ENCODE assay signal across 28 mouse cellular contexts in the genomic region with DNA sequence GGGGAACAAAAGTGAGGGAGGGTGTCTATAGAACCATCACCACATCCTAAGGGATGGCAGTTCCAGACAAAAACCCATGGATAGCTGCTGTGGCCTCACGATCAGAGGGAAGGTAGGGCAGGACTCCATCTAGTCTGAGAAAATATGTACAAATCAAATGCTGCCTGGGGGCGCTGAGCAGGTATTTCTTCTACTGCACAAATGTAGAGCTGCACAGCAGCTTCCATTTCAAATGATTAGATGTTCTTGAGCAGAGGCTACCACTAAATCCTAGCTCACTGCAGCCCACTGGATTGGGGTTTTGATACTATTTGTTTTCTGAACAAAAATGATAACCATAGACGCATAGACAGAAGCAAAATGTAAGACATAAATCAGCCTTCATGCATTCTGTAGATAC.
"Had no signal": no experiment of that assay in that cellular context is flagged by ENCODE, and none has a peak within 500 bp of the region (broad histone marks: within the 10 kb centered on the region; RNA-seq: fewer than 3 reads in every experiment).

No protein-coding gene starts in this region.

- DNase-seq: cerebellum, adult 18-20 months; cerebellum, adult 2 months; cerebellum, adult 8-10 months; cerebellum, adult 9-10 months; cerebellum, adult 9-11 months; cerebellum, postnatal 10 days; cerebellum, postnatal 14 days; cerebellum, postnatal 25 days; cerebellum, postnatal 36 days; embryo, embryonic 11 days; forebrain, postnatal 0 days; gastrocnemius, adult 2 months; gastrocnemius, postnatal 10 days; gastrocnemius, postnatal 14 days; gastrocnemius, postnatal 25 days; gastrocnemius, postnatal 36 days; heart, adult 18-20 months had no signal

- ATAC-seq: forebrain, embryonic 13.5 days; forebrain, embryonic 14.5 days; forebrain, embryonic 15.5 days; forebrain, embryonic 16.5 days; forebrain, postnatal 0 days had no signal

- H3K36me3 ChIP-seq: embryonic facial prominence, embryonic 10.5 days; embryonic facial prominence, embryonic 12.5 days; embryonic facial prominence, embryonic 13.5 days; embryonic facial prominence, embryonic 15.5 days; forebrain, embryonic 10.5 days; forebrain, embryonic 12.5 days; forebrain, embryonic 15.5 days had no signal

- H3K4me2 ChIP-seq: embryonic facial prominence, embryonic 12.5 days; embryonic facial prominence, embryonic 13.5 days; embryonic facial prominence, embryonic 15.5 days; forebrain, embryonic 12.5 days; forebrain, embryonic 13.5 days; forebrain, embryonic 15.5 days had no signal

- H3K27ac ChIP-seq: embryonic facial prominence, embryonic 10.5 days; embryonic facial prominence, embryonic 12.5 days; embryonic facial prominence, embryonic 13.5 days; embryonic facial prominence, embryonic 15.5 days; forebrain, embryonic 10.5 days; forebrain, embryonic 12.5 days; forebrain, embryonic 13.5 days; forebrain, embryonic 15.5 days; gastrocnemius, adult 2 months had no signal

- H3K9me3 ChIP-seq: embryonic facial prominence, embryonic 10.5 days; embryonic facial prominence, embryonic 12.5 days; embryonic facial prominence, embryonic 13.5 days; embryonic facial prominence, embryonic 15.5 days; forebrain, embryonic 10.5 days; forebrain, embryonic 12.5 days; forebrain, embryonic 13.5 days; forebrain, embryonic 15.5 days had no signal

- H3K4me3 ChIP-seq: embryonic facial prominence, embryonic 10.5 days; embryonic facial prominence, embryonic 12.5 days; embryonic facial prominence, embryonic 13.5 days; embryonic facial prominence, embryonic 15.5 days; erythroblast, embryonic 14.5 days; forebrain, embryonic 10.5 days; forebrain, embryonic 12.5 days; forebrain, embryonic 13.5 days; forebrain, embryonic 15.5 days; gastrocnemius, adult 2 months had no signal

- H3K4me1 ChIP-seq: embryonic facial prominence, embryonic 10.5 days; embryonic facial prominence, embryonic 12.5 days; embryonic facial prominence, embryonic 13.5 days; embryonic facial prominence, embryonic 15.5 days; forebrain, embryonic 10.5 days; forebrain, embryonic 12.5 days had no signal

- H3K9ac ChIP-seq: embryonic facial prominence, embryonic 12.5 days; embryonic facial prominence, embryonic 13.5 days; embryonic facial prominence, embryonic 15.5 days; forebrain, embryonic 12.5 days; forebrain, embryonic 13.5 days; forebrain, embryonic 15.5 days; forebrain, postnatal 0 days had no signal

- H3K27me3 ChIP-seq: embryonic facial prominence, embryonic 12.5 days; embryonic facial prominence, embryonic 15.5 days; forebrain, embryonic 12.5 days; forebrain, embryonic 13.5 days; forebrain, embryonic 15.5 days had no signal
